Mouse (Mus musculus): ENCODE measurements around the gene Capn2.

Gene Capn2

DNA sequence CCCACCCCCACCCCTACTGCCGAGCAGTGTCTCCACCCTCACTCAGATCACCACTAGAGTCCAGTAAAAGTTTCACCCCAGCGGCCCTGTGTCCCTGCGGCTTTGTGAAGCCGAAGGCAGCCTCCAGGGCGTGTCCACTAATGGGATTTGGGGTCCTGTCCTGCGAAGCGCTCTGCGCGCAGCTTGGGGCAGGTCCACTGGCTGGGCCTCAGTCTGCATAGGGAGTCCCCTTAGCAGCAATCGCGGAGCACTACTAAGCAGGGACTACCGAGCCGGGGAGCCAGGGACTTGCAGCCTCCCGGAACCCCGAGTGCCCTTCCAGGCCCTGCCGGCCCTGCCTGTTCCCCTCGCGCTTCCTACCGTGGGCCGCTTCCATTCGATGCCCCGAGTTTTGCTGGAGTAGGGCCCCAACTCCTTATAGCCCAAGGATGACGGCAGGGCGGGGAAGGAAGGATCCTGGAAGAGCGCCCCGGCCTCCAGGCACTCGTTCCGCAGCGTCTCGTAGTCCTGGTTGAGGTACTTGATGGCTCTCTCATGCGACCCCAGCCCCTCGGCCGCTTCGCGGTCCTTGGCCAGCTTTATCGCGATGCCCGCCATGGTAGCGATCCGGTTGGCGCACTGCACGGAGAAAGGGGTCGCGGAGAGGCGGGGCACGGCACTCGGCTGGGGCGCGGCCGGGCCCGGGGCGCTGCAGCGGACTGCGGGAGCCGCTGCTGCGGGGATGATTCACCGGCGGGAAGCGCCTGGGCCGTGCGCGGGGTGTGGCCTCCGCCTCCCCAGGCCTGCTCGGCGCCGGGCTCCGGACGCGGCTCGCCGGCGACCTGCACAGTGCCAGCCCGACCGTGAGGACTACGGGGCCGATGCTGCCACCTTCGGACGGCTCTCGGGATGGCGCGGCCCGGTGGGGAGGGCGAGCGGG lies at the start of gene Capn2:
Gene Capn2, minus strand, starts transcription at position 851 of the 919 bp plus-strand sequence.
- peak; percentile 51 to 68 for DNase-seq (ENCODE audit: low spot score in 2 of 2)

DNA sequence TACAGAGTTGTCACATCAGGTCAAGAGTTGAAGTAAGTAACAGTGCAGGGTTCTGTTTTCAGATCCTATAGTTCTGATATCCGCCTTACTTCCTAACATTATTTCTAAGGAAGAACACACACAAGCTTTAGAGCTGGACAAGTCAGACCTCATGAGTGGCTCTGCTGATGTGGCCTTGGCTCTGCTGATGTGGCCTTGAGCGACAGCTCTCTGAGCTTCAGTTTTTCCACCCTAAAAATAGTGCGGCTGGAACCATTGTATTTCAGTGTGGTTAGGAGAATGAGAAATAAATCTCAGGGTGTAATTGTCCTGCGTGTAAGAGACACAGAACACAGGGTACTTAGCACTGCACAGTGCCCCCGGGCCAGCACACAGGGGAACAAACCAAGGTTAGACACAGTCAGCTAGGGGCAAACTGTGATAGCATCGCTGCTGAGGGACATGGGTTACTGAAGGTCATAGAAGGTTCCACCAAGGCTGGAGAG lies 48.0 kb upstream of the Capn2 start:
- no peak for DNase-seq (ENCODE audit: low spot score in 2 of 2)

DNA sequence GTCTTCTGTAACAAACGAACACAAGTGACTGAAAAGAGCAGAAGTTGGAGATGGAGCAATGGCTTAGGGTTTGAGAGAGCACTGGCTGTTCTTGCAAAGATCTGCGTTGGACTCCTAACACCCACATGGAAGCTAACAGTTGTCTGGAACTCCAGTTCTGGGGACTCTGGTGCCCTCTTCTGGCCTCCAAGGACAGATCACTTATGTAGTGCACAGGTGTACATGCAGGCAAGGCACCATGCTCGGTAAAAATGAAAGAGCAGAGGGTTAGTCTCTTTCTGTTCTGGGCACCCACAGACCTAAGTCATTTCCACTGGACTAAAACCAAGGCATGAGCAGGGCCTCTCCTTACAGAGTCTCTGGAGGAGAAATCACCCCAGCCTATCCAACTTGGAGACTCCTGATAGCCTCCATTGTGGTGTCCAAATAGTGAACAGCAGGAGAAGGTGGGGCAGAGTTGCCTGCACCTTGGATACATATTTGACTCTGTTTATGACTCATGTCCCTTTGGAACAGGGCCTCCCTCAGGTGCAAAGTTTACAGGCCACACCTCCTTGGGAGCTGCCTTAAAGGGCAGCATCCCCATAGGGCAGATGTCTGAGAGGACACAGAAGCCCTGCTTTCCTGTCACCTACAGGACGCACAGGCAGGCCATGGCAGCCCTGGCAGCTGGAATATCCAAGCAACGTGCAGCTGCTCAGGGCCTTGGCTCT lies 47.2 kb upstream of the Capn2 start, which contains the start of gene Capn8:
Gene Capn8, plus strand, starts transcription at position 600 of the 713 bp plus-strand sequence.
- no peak for DNase-seq (ENCODE audit: low spot score in 2 of 2)

DNA sequence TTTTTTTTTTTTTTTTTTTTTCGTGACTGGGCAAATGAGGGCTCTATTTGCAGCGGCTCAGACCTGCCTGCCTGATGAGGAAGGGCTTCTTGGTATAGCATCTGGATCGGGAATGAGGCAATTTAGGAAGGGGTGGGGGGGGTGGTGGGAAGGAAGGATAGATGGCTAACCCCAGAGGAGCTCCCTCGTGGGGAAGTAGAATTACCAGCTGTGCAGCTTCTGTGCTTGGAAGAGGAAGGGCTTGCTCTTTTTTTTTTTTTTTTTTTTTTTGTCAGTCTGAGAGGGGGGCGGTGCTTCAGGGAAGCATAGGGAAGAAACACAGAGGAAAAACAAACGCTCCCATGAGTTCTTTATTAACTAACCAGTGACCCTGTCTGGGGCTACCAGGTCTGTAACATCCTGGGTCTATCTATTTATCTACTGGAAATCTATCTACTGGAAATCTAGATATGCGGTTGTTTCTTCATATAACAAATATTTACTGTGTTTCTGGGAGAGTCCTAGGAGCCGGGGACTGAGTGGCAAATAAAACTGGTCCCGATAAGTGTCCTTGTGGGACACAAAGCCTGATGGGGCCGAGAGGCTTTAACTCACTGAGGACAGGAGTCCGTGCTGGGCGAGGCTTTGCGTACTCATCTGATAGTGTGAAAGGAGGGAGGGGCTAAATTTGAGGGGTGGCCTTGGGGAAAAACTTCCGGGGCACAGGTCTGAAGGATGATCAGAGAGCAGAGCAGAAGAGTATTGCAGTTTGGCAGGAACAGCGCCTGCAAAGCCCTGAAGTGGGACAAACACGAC lies 45.4 kb upstream of the Capn2 start:
- DNase-seq (ENCODE audit: low spot score in 2 of 2), result no peak

DNA sequence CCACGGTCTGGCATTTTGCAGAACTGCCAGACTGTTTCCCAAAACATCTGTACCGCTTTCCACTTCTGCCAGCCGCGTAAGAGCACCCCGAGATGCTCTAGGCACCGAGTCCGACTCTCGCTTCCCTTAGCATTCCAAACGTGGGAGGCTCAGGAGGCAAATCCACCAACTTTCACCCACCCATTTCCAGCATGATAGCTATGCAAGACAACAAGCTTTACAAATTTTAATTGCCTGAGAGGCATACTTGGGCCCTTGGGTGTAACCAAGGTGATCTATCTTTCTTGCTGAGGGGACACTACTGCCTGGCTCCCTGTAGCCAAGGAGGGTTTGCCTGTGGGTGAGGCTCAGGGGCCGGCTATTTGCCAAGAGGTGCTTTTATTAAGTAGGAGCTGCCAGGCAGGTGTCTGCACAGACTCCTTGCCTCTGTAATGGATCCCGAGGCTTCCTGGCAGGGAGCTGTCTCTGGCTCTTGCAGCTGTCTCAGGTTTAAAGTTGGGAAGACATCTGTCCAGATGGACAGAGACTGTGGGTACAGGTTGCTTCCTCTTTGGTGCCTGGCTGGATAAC lies 44.6 kb upstream of the Capn2 start:
- DNase-seq (ENCODE audit: low spot score in 2 of 2), result no peak

DNA sequence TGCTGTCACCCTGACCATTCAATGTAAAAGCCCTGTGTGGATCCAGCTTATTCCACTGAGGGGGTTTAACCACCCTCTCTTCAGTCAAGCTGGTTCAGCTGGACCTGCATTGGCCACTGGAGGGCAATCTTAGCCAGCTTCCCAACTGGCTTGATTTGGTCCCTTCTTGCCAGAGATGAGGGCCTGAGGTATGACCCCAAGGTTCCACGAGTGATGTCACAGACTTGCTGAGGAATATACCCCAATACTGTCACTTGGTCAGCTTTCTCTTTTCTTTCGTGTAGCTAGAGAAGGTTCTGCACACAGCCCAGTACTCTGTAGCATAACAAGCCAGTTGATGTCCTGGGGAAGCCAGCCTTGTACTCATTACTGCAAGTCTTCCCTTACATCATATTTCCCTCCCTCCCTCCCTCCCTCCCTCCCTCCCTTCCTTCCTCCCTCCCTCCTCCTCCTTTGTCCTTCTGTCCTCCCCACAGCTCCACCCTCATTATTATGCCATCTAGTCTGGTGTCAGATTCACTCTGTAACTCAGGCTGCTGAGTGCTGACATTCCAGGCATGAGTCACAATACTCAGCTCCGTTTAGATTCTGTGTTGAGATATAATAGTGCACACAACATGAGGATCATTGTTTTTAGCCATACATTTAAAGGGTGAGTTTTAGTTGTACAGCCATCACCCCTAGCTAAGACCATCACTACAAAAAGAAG lies 43.1 kb upstream of the Capn2 start:
- DNase-seq (ENCODE audit: low spot score in 2 of 2), result peak in 1 of 2 experiments; percentile 46

DNA sequence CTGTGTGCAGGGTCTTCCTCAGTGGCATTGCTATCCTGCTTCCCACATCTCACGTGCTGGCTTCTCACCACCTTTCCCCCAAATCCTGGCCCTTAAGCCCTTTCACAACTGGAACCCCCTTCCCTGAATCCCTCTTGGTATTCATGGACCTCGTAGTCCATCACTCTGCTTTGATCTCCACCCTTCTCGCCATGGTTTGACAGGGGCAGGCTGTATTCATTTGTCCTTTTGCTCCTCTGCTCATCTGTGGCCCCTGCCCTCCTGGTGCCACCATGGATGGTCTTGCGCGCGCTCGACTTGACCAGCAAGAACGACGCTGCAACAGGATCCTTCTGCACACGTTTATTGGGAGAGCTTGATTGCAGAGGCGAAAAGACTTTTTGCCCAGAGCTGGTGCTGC lies 42.1 kb upstream of the Capn2 start:
- DNase-seq (ENCODE audit: low spot score in 2 of 2), result no peak

DNA sequence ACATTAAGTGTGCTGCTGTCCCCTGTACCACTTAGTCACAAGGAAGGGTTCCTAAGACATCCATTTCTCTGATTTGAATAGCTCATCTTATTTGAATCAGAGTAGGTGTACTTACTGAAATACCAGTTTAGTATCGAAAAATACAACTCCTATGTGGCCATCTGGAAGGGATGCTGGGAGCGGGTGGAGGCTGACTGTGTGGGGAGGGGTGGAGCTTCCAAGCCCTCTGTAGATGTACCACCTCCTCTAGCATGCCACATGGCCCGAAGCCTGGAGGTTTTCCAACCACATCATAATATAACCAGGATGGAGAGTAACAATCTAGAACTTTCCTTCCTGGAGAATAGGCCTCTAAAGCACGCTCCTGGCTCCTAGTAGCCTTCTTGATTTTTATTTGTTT lies 40.9 kb upstream of the Capn2 start:
- no peak for DNase-seq (ENCODE audit: low spot score in 2 of 2)

DNA sequence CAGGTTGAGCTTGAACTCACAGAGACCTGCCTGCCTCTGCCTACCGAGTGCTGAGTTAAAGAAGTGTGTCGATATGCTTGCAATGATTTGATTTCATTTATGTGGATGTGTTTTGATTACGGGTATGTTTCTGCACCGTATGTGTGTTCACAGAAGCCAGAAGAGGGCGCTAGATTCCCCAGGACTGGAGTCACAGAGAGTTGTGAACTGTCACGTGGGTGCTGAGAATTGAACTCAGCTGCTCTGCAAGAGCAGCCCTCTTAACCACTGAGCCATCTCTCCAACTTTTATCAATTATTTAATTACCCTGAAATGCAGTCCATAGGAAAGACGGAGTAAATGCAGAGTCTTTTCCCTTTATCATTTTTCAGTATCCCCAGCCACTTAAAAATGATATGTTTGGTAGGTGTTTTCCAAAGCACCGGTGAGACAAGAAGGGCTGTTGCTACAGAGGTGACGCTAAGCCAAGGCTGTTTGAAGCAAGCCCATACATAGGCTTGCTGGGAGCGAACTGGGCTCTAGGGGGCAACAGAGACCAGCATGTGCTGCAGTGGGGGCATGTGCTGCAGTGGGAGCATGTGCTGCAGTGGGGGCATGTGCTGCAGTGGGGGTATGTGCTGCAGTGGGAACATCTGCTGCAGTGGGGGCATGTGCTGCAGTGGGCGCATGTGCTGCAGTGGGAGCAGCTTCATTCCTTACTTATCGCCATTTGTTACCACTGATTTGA lies 36.4 kb upstream of the Capn2 start:
- DNase-seq (ENCODE audit: low spot score in 2 of 2), result peak; percentile 37 to 40

DNA sequence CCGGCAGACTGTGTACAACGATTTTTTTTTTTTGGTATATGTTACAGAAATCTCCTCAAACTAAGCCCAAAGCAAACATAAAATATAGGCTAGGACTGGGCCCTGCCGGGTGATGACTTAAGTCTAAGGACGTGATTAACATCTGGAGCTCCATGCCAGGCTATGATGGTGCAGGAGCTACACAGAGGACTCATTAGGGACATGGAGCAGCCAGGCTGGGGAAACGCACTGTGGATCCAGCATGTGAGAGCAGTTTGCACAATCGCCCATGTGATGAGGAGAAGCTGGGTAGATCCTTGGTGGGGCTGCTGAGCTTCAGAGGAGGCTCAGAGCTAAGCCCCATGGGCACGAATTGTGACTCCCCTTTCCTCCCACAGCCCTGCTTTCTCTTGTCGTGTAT lies 33.4 kb upstream of the Capn2 start:
- DNase-seq (ENCODE audit: low spot score in 2 of 2), result no peak

DNA sequence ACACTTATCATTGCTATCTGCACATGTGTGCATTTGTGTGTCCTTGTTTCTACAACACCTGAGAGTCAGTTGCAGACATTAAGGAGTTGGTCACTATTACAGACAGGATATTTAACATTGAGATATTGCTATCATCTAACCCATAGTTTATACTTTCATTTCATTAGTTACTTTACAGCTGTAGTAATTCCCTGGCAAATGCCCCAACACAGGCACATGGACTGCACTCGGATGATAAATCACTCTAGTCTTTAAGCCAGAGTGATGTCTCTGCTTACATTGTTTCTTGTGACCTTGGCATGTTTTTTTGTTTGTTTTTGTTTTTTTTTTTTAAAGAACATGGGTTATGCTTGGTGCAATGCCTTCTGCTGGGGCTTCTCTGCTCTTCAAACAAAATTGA lies 26.5 kb upstream of the Capn2 start:
- no peak for DNase-seq (ENCODE audit: low spot score in 2 of 2)

DNA sequence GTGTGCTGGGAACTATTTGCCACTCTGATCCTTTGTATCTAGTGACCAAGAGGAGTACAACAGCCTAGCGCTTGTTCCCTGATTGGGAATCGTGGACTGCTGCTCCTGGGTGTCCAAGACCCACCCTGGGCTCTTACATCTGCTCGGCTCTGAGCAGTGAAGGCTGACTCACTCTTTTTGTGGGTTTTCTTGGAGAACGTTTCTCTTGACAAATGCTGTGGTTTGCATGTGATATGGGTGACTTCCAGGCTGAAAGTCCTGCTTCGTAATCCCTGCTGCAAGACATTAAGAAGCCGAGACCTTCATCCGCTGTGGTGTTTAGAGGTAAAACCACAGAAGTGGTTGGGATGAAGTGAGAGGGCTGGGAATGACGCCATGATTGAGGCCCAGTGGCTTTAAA lies 25.7 kb upstream of the Capn2 start:
- no peak for DNase-seq (ENCODE audit: low spot score in 2 of 2)

DNA sequence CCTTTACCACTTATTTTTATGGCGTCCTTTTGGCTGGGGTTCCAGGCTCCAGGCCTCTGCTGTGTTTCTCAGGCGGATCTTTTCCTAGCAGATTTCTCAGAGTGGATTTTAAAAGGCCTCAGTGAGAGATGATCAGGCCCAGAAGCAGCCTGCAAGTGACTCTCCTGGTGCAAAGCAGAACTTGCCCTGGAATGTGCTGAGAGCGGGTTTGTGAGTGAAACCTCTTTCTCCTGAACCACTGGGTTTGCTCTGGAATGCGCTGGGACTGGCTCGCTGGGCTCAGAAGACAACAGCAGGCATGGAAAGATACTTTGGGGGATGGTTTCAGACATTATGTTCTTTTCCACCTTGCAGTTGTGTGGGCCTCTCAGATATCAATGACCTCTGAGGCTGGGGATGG lies 24.7 kb upstream of the Capn2 start:
- no peak for DNase-seq (ENCODE audit: low spot score in 2 of 2)

DNA sequence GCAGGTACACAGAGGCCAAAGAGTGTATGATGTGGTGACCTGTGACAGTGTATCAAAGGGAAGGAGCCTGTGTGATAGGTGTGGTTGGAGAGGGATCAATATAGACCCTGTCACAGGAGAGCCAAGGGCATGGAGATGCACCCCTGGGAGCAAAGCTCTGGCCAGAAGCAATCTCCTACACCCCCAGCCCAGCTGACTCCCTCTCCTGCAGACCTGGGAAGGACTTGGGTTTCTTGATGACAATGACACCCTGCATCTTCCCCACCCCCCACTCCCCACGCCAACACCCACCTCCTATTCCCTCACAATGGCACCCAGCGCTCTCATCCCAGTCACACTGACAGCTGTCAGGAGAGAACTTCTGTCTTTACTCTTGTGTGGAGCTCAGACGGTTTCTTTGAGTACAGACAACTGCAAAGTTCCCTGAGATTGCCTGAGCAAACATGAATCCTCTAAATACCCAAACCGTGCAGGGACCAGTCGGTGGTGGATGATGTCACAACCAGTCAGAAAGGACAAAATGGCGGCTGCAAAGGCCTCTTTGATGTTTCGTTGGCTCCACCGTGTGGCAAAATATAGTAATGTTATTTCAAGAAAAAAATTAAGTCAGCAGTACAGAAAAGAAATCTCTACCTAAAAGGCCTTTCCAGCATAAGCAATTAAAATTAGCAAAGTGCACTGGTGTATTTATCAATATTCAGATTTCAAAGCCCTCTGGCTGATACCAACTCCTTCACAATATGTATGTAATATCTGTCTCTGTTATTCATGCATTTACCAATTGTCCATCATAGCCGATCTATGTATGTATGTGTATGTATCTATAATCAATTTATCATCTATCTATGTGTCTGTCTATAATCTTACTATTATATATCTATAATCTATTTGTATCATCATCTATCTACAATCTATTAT lies 21.9 kb upstream of the Capn2 start:
- DNase-seq (ENCODE audit: low spot score in 2 of 2), result peak; percentile 24 to 68

DNA sequence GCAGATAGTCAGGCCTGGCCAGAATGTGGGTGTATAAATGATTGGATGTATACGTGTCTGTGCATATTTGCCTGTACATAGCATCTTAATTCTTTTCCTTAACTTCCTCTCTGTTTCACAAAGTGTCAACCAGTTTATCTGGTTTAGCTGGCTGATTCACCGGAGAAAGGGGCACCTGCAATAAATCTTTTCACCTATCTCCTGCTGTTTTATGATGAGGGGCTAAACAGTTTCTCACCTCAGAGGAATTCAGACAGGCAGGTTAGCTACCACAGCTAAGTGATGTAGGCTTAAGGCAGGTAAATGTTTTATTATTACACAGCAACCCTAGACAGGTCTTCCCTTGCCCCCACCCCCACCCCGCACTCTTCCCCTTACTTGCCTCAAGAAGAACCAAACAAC lies 17.7 kb upstream of the Capn2 start:
- no peak for DNase-seq (ENCODE audit: low spot score in 2 of 2)

DNA sequence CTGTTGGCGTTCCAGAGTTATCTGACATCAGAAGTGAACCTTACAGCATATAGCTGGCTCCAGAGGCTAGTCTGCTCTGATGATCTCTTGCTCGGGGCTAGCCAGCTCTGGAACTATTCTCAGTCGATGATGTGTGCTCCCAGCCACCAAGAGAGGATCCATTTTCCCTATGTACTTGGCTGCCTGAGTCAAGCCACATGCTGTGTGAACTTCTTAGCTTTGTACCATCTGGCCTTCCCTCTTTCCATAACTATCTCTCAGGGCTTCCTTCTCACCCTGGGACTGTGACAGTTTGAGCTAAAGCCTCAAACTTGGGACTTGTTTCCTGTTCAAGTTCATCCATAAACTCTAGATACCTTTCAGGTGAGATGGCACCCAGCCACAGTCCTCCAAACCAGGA lies 16.2 kb upstream of the Capn2 start:
- DNase-seq (ENCODE audit: low spot score in 2 of 2), result no peak

DNA sequence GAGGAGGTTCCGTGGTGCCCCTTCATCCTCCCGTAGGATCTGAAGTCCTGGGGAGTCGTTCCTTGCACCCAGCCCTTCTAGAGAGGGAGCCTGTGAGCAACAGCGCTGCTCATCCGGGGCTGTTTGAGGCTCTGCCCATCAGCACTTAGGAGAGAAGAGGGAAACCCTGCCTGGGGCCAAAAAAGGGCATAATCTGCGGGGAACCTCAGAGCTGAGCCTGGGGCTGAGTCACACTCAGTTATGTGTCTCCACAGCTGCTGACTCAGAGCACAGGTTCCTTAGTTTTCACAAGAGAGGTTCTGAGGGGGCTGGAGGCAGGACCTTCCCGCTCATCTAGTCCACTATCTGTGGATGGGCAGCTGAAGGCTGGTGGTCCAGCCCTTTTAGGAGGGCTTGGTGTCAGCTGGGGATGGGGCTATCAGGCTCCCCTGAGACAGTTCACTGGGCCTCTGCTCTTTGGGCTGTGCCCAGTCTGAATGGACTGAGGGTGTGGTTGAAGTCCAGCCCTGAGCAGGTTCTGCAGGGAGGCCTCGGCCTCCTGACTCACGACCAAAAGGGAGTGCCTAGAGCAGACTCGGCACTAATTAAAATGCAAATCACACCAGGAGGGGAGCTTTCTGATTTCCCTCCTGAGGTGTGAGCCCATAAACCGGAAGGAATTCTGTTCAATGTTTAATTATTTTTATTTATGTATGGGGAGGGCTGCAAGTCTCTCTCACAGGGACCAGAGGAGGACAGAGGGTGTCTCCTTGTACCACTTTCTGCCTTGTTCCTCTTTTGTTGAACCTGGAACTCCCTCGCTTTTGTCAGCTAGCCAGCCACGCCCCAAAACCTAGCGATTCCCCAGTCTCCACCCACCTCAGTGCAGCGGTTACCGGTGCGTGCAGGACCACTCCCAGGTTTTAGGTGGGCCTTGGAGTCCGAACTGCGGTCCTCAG lies 10.8 kb upstream of the Capn2 start:
- DNase-seq (ENCODE audit: low spot score in 2 of 2), result no peak

DNA sequence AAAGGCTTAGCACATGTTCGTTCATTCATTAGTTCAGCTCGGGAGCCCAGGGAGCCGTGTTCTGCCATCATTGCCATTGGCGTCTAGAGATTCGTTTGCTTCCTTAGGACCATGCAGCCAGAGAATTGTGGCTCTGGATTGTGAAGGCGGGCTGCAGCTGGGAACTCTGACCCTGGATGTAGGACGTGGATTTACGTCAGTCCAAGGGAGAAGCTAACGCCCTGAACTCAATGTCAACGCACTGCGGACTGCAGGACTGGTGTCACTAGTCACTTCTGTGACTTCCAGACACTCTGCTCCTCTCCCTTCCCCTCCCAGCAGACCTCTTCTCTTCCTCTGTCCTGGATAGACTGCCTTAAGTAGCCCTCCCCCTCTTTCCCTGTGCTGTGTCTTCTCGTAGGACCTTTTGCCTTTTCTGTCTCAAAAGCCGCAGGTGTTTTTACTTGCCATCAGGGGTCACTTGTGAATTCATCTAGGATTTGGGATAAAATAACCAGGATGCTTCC lies 9.9 kb upstream of the Capn2 start:
- no peak for DNase-seq (ENCODE audit: low spot score in 2 of 2)
